Mouse (Mus musculus) CD4-positive helper T cell, adult 2 months (primary cell): ENCODE measurements around the gene Ltbp1.

Experiments used
- DNase-seq: peaks from one replicate; pipeline ENCODE4 v3.0.0-alpha.2; 2012; ENCODE audit warnings: low read depth, missing footprints, low spot score

Gene Ltbp1

GRCm38 (mm10) chr17:75004820-75005219, 548 bp upstream of the Ltbp1 start:
- DNase-seq = peak; percentile 33

GRCm38 (mm10) chr17:75005685-75006680, 615 bp downstream of the Ltbp1 start:
- DNase-seq = no peak

GRCm38 (mm10) chr17:75010955-75011354, 5.6 kb downstream of the Ltbp1 start:
- DNase-seq = no peak

GRCm38 (mm10) chr17:75013211-75013610, 7.8 kb downstream of the Ltbp1 start:
- no peak for DNase-seq

- DNase-seq = no peak
Observed at GRCm38 (mm10) chr17:75013868-75014267, 8.5 kb downstream of the Ltbp1 start.

- DNase-seq = no peak
Observed at GRCm38 (mm10) chr17:75014601-75015356, 9.4 kb downstream of the Ltbp1 start.

GRCm38 (mm10) chr17:75015546-75015945, 10.2 kb downstream of the Ltbp1 start:
- no peak for DNase-seq

- DNase-seq = peak; percentile 6
Observed at GRCm38 (mm10) chr17:75017423-75017822, 12.1 kb downstream of the Ltbp1 start.

GRCm38 (mm10) chr17:75018142-75018541, 12.8 kb downstream of the Ltbp1 start:
- no peak for DNase-seq

GRCm38 (mm10) chr17:75020026-75020425, 14.7 kb downstream of the Ltbp1 start:
- no peak for DNase-seq

- no peak for DNase-seq
Observed at GRCm38 (mm10) chr17:75020619-75021018, 15.3 kb downstream of the Ltbp1 start.

GRCm38 (mm10) chr17:75027358-75028131, 22.2 kb downstream of the Ltbp1 start:
- DNase-seq = no peak

- DNase-seq = no peak
Observed at GRCm38 (mm10) chr17:75033356-75033755, 28.0 kb downstream of the Ltbp1 start.

- DNase-seq = no peak
Observed at GRCm38 (mm10) chr17:75033872-75034615, 28.7 kb downstream of the Ltbp1 start.

- no peak for DNase-seq
Observed at GRCm38 (mm10) chr17:75036881-75037280, 31.5 kb downstream of the Ltbp1 start.

GRCm38 (mm10) chr17:75039017-75039416, 33.6 kb downstream of the Ltbp1 start:
- no peak for DNase-seq

GRCm38 (mm10) chr17:75049366-75049969, 44.1 kb downstream of the Ltbp1 start:
- DNase-seq = no peak

- no peak for DNase-seq
Observed at GRCm38 (mm10) chr17:75051440-75051925, 46.1 kb downstream of the Ltbp1 start.

GRCm38 (mm10) chr17:75055235-75055634, 49.9 kb downstream of the Ltbp1 start:
- DNase-seq = no peak

GRCm38 (mm10) chr17:75055961-75056360, 50.6 kb downstream of the Ltbp1 start:
- no peak for DNase-seq
